14 mouse cellular contexts compared by ENCODE assay signal in genomic region chr4:98241921-98242320, GRCm38 (mm10).
"Had no signal": no experiment of that assay in that cellular context is flagged by ENCODE, and none has a peak within 500 bp of the region (broad histone marks: within the 10 kb centered on the region; RNA-seq: fewer than 3 reads in every experiment).

No protein-coding gene starts in this region.

- H3K4me3 ChIP-seq: megakaryocyte, embryonic 14.5 days; midbrain, embryonic 12.5 days; neural tube, embryonic 12.5 days; stomach, embryonic 15.5 days had no signal

- H3K27me3 ChIP-seq: neural tube, embryonic 12.5 days; stomach, embryonic 15.5 days had no signal

- DNase-seq: lung, adult 18-20 months; lung, embryonic 14.5 days; lung, postnatal 10 days; lung, postnatal 4 days; midbrain, embryonic 14.5 days; right cerebral cortex, postnatal 14 days; thymus, adult 2 months; thymus, postnatal 25 days; thymus, postnatal 4 days had no signal

- H3K4me1 ChIP-seq: megakaryocyte, embryonic 14.5 days had no signal

- H3K27ac ChIP-seq: midbrain, embryonic 12.5 days; neural tube, embryonic 12.5 days; stomach, embryonic 15.5 days; stomach, postnatal 0 days had no signal

- H3K4me2 ChIP-seq: lung, embryonic 14.5 days; midbrain, embryonic 12.5 days; neural tube, embryonic 12.5 days; stomach, embryonic 15.5 days had no signal

- H3K9ac ChIP-seq: lung, embryonic 14.5 days; midbrain, embryonic 12.5 days; neural tube, embryonic 12.5 days; stomach, embryonic 15.5 days had no signal

- H3K36me3 ChIP-seq: midbrain, embryonic 12.5 days; neural tube, embryonic 12.5 days; stomach, embryonic 15.5 days had no signal

- H3K9me3 ChIP-seq: midbrain, embryonic 12.5 days; neural tube, embryonic 12.5 days; stomach, embryonic 15.5 days had no signal
